Mouse (Mus musculus) heart, embryonic 14.5 days (tissue): ENCODE measurements around the gene Acvr1b. TPM values are rescaled to one million over a fixed set of nuclear protein-coding genes. Genes with fewer than 3 reads are reported as not detected.

Experiments used
- ATAC-seq: fragments of 200-750 bp; cut with Nextera tagmentation; 2 replicates; pipeline ENCODE4 v1.8.0; 2017; ENCODE audit warnings: low read depth, moderate TSS enrichment; ENCODE audit not compliant: insufficient number of reproducible peaks, insufficient read depth, low FRiP score
- H3K27ac ChIP-seq, 2 experiments: fragments of 200-500 bp in 1 of 2; fragments of 300-500 bp in 1 of 2; sonication (generic) in 1 of 2; replicated peaks in 1 of 2; 2 replicates each; pipeline ENCODE4 v1.5.1; 2012 to 2014; ENCODE audit warnings: low read depth in 2 of 2, low read length in 2 of 2, control low read depth in 1 of 2, mild to moderate bottlenecking in 1 of 2, mixed read lengths in 1 of 2; ENCODE audit not compliant: control insufficient read depth in 1 of 2, insufficient read depth in 1 of 2
- H3K27me3 ChIP-seq: fragments of 300-500 bp; sonication (generic); 2 replicates; pipeline ENCODE4 v1.6.1; 2014; ENCODE audit warnings: mild to moderate bottlenecking, low read length, control low read depth; ENCODE audit not compliant: control insufficient read depth, insufficient read depth
- H3K36me3 ChIP-seq: fragments of 300-500 bp; sonication (generic); 2 replicates; pipeline ENCODE4 v1.6.1; 2014; ENCODE audit warnings: mild to moderate bottlenecking, control low read depth, low read length, mixed read lengths; ENCODE audit not compliant: control insufficient read depth, insufficient read depth
- H3K4me1 ChIP-seq, 2 experiments: fragments of 200-500 bp in 1 of 2; fragments of 300-500 bp in 1 of 2; sonication (generic) in 1 of 2; 2 replicates each; pipeline ENCODE4 v1.6.1; 2012 to 2014; ENCODE audit warnings: low read length in 2 of 2, control low read depth in 1 of 2, mixed read lengths in 1 of 2; ENCODE audit not compliant: control insufficient read depth in 2 of 2, insufficient read depth in 2 of 2
- H3K4me2 ChIP-seq: fragments of 300-500 bp; sonication (generic); 2 replicates; pipeline ENCODE4 v1.6.1; 2014; ENCODE audit warnings: mild to moderate bottlenecking, low read length
- H3K4me3 ChIP-seq, 2 experiments: fragments of 200-500 bp in 1 of 2; fragments of 300-500 bp in 1 of 2; sonication (generic) in 1 of 2; 2 replicates each; pipeline ENCODE4 v1.5.1; 2012 to 2014; ENCODE audit warnings: low read length in 2 of 2, mild to moderate bottlenecking in 2 of 2, control low read depth in 1 of 2, low read depth in 1 of 2, moderate library complexity in 1 of 2; ENCODE audit not compliant: control insufficient read depth in 1 of 2, insufficient read depth in 1 of 2
- H3K9ac ChIP-seq: fragments of 300-500 bp; sonication (generic); 2 replicates; pipeline ENCODE4 v1.6.1; 2014; ENCODE audit warnings: mild to moderate bottlenecking, low read length
- H3K9me3 ChIP-seq: fragments of 300-500 bp; sonication (generic); 2 replicates; pipeline ENCODE4 v1.6.1; 2016; ENCODE audit warnings: low read length, control low read depth; ENCODE audit not compliant: control insufficient read depth
- WGBS: fragments of 180-500 bp; shearing (Covaris S2); extraction: QIAGEN DNeasy Blood & Tissue Kit; methylation state at CpG from one replicate; pipeline ENCODE4 v1.1.7; 2014; 5-methylcytosine and 5-hydroxymethylcytosine counted together
- polyA plus RNA-seq: library from polyadenylated mRNA; unstranded; fragments of >200 nt; fragmentation: Nextera tagmentation; extraction: Ambion mirVana; gene quantifications from 2 replicates; pipeline ENCODE4 v1.2.1, GENCODE M21; 2014

Acvr1b gene
- polyA plus RNA-seq, 1 experiment from 2014 or later, result 8.7 TPM

DNA sequence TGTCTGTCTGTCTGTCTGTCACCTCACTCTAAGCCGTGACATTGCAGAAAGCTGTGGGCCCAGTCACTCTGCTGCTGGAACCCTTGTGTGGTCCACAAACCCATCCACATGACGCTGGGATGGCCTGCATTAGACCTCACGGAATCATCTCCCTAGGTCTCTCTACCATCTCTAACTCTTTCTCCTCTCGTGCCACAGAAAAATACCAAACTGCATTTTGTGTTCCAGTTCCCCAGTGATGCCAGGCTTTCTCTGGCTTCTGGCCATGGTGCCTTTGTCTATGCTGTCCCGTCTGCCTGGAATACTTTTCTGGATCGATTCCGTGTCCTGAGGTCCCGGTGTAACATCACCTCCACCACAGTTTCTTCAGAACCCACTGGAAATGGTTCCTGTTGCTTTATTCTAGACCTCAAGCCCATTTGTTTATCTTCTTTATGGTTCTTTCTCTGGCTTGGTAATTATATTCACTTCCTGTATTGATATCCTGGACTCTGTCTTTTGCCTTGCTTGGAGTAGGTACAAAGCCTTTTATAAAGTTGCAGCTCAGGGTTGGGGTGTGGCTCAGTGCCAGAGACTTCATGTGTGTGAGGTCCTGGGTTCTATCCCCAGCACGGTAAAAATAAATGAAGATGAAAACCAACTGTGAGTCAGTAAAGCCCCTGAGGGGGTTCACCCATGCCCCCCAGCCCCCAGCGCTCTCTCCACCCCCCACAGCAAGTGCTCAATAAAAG is 60.9 kb downstream of the Acvr1b start:
- Histone ChIP-seq H3K4me3 (no peak overlapping the region), H3K4me2 (no peak overlapping the region), H3K9ac (no peak overlapping the region), H3K27me3 (no peaks in the 10 kb centered on the region), H3K4me1 (peaks cover 13 to 22% of the 10 kb centered on the region in 2 experiments), H3K9me3 (no peaks in the 10 kb centered on the region), H3K36me3 (peaks cover 32% of the 10 kb centered on the region), H3K27ac (no peak overlapping the region)
- WGBS, result 69% methylated on average over 10 of the region's 10 CpGs
- no peak for ATAC-seq

DNA sequence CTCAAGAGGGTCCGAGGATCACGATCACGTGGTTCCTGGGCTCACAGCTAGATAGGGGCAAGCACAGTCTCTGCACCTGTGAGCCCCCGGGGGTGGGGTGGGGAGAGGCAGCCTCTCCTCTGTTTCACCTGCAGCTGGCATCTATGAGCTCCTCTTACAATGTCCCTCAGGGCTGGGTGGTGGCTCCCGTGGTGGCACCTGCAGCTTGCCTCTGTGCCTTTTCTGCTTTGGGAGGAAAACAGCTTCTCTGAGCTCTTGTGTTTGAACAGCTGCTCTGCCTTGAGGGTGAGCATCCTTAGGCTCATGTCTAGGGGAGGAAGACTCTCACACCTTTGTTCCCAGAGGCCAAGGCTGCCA is 61.5 kb downstream of the Acvr1b start:
- ATAC-seq, result no peak
- Histone ChIP-seq H3K4me2 (no peak overlapping the region), H3K27me3 (no peaks in the 10 kb centered on the region), H3K4me3 (no peak overlapping the region), H3K27ac (no peak overlapping the region), H3K36me3 (peaks cover 27% of the 10 kb centered on the region), H3K4me1 (peaks cover 13 to 23% of the 10 kb centered on the region in 2 experiments), H3K9me3 (no peaks in the 10 kb centered on the region), H3K9ac (no peak overlapping the region)
- 34% methylated on average over 5 of the region's 5 CpGs for WGBS

GRCm38 (mm10) chr15:101235728-101236327 is 62.0 kb downstream of the Acvr1b start:
- no peak overlapping the region for H3K4me3 ChIP-seq
- H3K9me3 ChIP-seq, result no peaks in the 10 kb centered on the region
- no peaks in the 10 kb centered on the region for H3K27me3 ChIP-seq
- H3K4me2 ChIP-seq, result peak overlapping the region; percentile 9; the same call in 1 of the 2 replicates
- H3K36me3 ChIP-seq, result peaks cover 22% of the 10 kb centered on the region
- H3K9ac ChIP-seq, result no peak overlapping the region
- H3K4me1 ChIP-seq, result peaks cover 13 to 26% of the 10 kb centered on the region in 2 experiments
- ATAC-seq, result no peak
- H3K27ac ChIP-seq, result no peak overlapping the region
- 35% methylated on average over 11 of the region's 12 CpGs for WGBS

GRCm38 (mm10) chr15:101236878-101237277 is 63.0 kb downstream of the Acvr1b start:
- no peak overlapping the region for H3K9ac ChIP-seq
- peaks cover 19 to 33% of the 10 kb centered on the region in 2 experiments for H3K4me1 ChIP-seq
- ATAC-seq, result no peak
- no peak overlapping the region for H3K27ac ChIP-seq
- no peak overlapping the region for H3K4me3 ChIP-seq
- 6% methylated on average over 3 of the region's 3 CpGs for WGBS
- H3K4me2 ChIP-seq, result no peak overlapping the region
- no peaks in the 10 kb centered on the region for H3K27me3 ChIP-seq
- peaks cover 11% of the 10 kb centered on the region; the same call in 1 of the 2 replicates for H3K36me3 ChIP-seq
- no peaks in the 10 kb centered on the region for H3K9me3 ChIP-seq

DNA sequence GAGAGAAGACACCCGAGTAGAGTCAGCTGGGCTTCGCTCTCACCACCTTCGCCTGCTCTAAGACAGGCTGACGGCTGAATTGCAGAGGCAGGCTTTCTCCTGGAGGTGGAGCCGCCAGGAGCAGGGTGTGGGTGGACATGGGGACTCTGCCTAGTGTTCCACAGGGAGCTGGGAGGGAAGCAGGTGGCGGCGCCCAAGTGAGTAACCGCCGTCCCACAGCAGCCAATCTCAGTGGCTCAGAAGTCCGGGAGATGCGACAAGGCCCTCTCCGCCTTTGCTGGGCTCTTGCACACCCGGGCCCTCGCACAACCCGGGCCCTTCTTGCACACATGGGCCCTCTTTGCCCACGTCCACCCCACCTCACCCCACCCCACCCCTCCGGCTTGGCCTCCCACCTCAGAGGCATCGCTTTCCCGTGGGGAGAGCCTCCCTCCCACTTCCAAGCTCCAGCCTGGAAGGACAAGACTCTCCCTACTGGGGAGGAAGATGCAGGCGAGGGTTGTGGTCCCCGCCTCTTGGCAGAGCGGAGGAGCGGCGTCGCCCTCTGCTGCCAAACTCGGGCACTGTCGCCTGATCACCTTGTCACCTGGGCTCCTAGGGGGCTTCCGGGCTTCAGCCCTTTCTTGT is 65.1 kb downstream of the Acvr1b start:
- 0 out of 4 replicates have a peak overlapping the region, but pooled peaks of 1 of the 2 experiments have one; percentile 25 for H3K27ac ChIP-seq

DNA sequence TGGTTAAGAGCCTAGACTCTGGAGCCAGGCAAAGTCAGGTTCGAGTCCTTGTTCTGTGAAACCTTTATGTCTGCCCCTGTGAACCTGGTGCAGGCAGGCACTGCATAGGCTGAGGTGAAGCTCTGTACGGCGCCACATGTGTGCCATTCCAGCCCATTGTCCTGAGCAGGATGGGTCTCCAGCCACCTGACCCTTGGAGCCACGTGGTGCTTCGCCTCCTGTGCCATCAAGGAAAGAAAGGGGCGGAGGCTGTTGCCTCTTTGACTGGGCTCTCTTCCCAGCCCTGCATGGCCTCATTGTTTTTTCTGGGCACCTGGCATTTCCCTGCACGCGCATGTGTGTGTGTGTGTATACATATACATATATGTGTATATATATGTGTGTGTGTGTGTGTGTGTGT is 66.0 kb downstream of the Acvr1b start:
- Histone ChIP-seq H3K9me3 (no peaks in the 10 kb centered on the region), H3K4me3 (no peak overlapping the region), H3K9ac (no peak overlapping the region), H3K4me1 (peaks cover 25 to 41% of the 10 kb centered on the region in 2 experiments), H3K4me2 (no peak overlapping the region), H3K27ac (no peak overlapping the region), H3K36me3 (no peaks in the 10 kb centered on the region), H3K27me3 (no peaks in the 10 kb centered on the region)
- ATAC-seq, result no peak
- 70% methylated on average over 8 of the region's 8 CpGs for WGBS

More for the DNA sequence above, 65.1 kb downstream of the Acvr1b start:
- Histone ChIP-seq H3K4me2 (peak overlapping the region; percentile 77), H3K4me3 (peak overlapping the region; percentile 34 to 35), H3K27me3 (no peaks in the 10 kb centered on the region), H3K9me3 (no peaks in the 10 kb centered on the region), H3K36me3 (no peaks in the 10 kb centered on the region), H3K9ac (peak overlapping the region; percentile 67), H3K4me1 (peaks cover 25 to 41% of the 10 kb centered on the region in 2 experiments)
- no peak for ATAC-seq
- 4% methylated on average over 27 of the region's 28 CpGs for WGBS

DNA sequence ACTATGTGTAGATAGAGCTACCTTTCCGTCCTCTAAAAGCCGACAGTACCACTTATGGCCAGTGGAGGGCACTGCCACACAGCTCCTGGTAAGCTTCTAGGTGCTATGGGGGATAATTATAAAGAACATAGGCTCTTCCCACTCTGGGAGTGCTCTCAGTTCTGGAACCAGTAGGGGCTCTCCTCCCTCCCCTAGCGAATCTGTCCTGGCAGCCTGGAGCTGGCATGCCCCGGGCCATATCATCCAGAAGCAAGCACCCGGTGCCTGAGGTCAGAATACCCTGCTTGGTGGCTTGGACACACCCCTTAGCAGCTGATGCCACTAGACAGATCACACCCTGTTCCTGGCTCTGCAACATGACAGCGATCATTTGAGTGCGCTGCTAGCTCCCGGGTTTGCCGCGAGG is 66.9 kb downstream of the Acvr1b start:
- H3K36me3 ChIP-seq, result no peaks in the 10 kb centered on the region
- peak overlapping the region; percentile 21 to 27 for H3K4me3 ChIP-seq
- no peaks in the 10 kb centered on the region for H3K9me3 ChIP-seq
- H3K4me1 ChIP-seq, result peaks cover 22 to 40% of the 10 kb centered on the region in 2 experiments
- peak overlapping the region; percentile 99 for H3K27ac ChIP-seq
- H3K4me2 ChIP-seq, result peak overlapping the region; percentile 60
- peak overlapping the region; percentile 62 for H3K9ac ChIP-seq
- no peaks in the 10 kb centered on the region for H3K27me3 ChIP-seq
- peak; percentile 85 for ATAC-seq
- WGBS, result 2% methylated on average over 10 of the region's 10 CpGs
